Mouse (Mus musculus) olfactory bulb, adult 2 months (tissue): ENCODE measurements around the gene Tial1.

Source experiments
- CTCF ChIP-seq: fragments of 200-500 bp; IDR thresholded peaks from 2 replicates; pipeline ENCODE4 v1.5.1; 2012; ENCODE audit warnings: low read depth, mild to moderate bottlenecking, low read length, moderate library complexity; ENCODE audit not compliant: insufficient read depth
- POLR2A ChIP-seq: fragments of 200-500 bp; IDR thresholded peaks from 2 replicates; pipeline ENCODE4 v1.6.1; 2012; ENCODE audit warnings: mild to moderate bottlenecking, low read depth, low read length, moderate library complexity; ENCODE audit not compliant: insufficient read depth

DNA sequence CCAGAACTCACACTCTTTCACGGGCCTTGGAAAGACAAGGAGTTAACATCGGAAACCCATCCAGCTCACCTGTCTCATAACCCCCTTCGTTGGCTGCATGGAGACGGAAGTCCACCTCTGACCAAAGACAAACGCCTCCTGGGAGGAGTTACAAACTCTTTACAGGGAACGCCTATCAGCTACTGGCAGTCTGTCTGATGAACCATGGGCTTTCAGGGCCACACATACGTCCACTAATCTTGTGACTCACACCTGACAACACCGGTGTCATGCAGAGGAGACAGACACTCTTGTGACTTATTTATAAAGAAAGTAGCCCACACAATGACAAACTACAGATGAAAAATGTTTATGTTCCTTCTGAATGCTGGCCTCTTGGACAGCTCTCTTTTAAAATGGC is 58.9 kb downstream of the Tial1 start:
- no peak for TF ChIP-seq CTCF
- TF ChIP-seq POLR2A = no peak
